Mouse (Mus musculus): ENCODE measurements around the gene Focad. TPM values are rescaled to one million over a fixed set of nuclear protein-coding genes. Genes with fewer than 3 reads are reported as not detected.
A peak's percentile ranks its signal among the peaks of the same experiment; 100 is the strongest.

The Focad gene
- polyA plus RNA-seq, 1 experiment = 4.5 TPM

- no peak for DNase-seq (ENCODE audit: low read depth, low spot score)
- WGBS = 79% methylated on average over 8 of the region's 8 CpGs
These were observed 338.1 kb downstream of the Focad start for GRCm38 (mm10) chr4:88432412-88433024.

GRCm38 (mm10) chr4:88436593-88437165 is 342.2 kb downstream of the Focad start:
- no peak for DNase-seq (ENCODE audit: low read depth, low spot score)
- WGBS = 62% methylated on average over 6 of the region's 6 CpGs

- WGBS = 65% methylated on average over 3 of the region's 3 CpGs
- no peak for DNase-seq (ENCODE audit: low read depth, low spot score)
These were observed 342.7 kb downstream of the Focad start for GRCm38 (mm10) chr4:88437166-88437565.

GRCm38 (mm10) chr4:88437917-88438316 is 343.5 kb downstream of the Focad start:
- WGBS = 12% methylated on average over 2 of the region's 2 CpGs
- DNase-seq (ENCODE audit: low read depth, low spot score) = peak; percentile 13

GRCm38 (mm10) chr4:88438326-88438989 is 344.0 kb downstream of the Focad start, which contains the start of gene Hacd4:
Gene Hacd4, minus strand, starts transcription at chr4:88438928.
- WGBS = 9% methylated on average over 14 of the region's 14 CpGs
- DNase-seq (ENCODE audit: low read depth, low spot score) = peak; percentile 7

- no peak for DNase-seq (ENCODE audit: low read depth, low spot score)
- 21% methylated on average over 4 of the region's 4 CpGs for WGBS
These were observed 344.5 kb downstream of the Focad start for GRCm38 (mm10) chr4:88438990-88439329.

GRCm38 (mm10) chr4:88439669-88440123 is 345.3 kb downstream of the Focad start:
- no peak for DNase-seq (ENCODE audit: low read depth, low spot score)
- WGBS = 85% methylated on average over 6 of the region's 6 CpGs

GRCm38 (mm10) chr4:88440814-88441213 is 346.4 kb downstream of the Focad start:
- no peak for DNase-seq (ENCODE audit: low read depth, low spot score)
- 83% methylated on average over 7 of the region's 7 CpGs for WGBS

GRCm38 (mm10) chr4:88448976-88449375 is 354.5 kb downstream of the Focad start:
- DNase-seq (ENCODE audit: low read depth, low spot score) = no peak
- whole genome bisulfite sequencing = 68% methylated on average over 2 of the region's 2 CpGs

- WGBS = 90% methylated on average over 1 of the region's 1 CpGs
These were observed 355.8 kb downstream of the Focad start for GRCm38 (mm10) chr4:88450087-88450765.

GRCm38 (mm10) chr4:88458093-88458492 is 363.7 kb downstream of the Focad start:
- 76% methylated on average over 1 of the region's 1 CpGs for WGBS
- DNase-seq (ENCODE audit: low read depth, low spot score) = no peak

More at GRCm38 (mm10) chr4:88450087-88450765, 355.8 kb downstream of the Focad start:
- DNase-seq (ENCODE audit: low read depth, low spot score) = no peak

- WGBS = 61% methylated on average over 2 of the region's 2 CpGs
- no peak for DNase-seq (ENCODE audit: low read depth, low spot score)
These were observed 364.2 kb downstream of the Focad start for GRCm38 (mm10) chr4:88458673-88459072.

Other genes with a start within 250 kb of the Focad start
- gene Mllt3, start 61.3 kb upstream of the Focad start, polyA plus RNA-seq (2012; rRNA removed) = 6.1 and 6.9 TPM in 2 replicates